Mouse (Mus musculus) liver, embryonic 13.5 days (tissue): ENCODE data around the gene Olfm4. TPM values are rescaled to one million over a fixed set of nuclear protein-coding genes. Genes with fewer than 3 reads are reported as not detected.

Experiments
- ATAC-seq: fragments of 200-750 bp; cut with Nextera tagmentation; 2 replicates; pipeline ENCODE4 v1.8.0; 2017; ENCODE audit warnings: low read depth, mild to moderate bottlenecking, moderate number of reproducible peaks, moderate library complexity
- DNase-seq: peaks from one replicate; pipeline ENCODE4 v3.0.0; 2022
- H3K27ac ChIP-seq: fragments of 300-500 bp; sonication (generic); 2 replicates; pipeline ENCODE4 v1.5.1; 2015; ENCODE audit warnings: moderate library complexity, mild to moderate bottlenecking, inconsistent platforms
- H3K27me3 ChIP-seq: fragments of 300-500 bp; sonication (generic); 2 replicates; pipeline ENCODE4 v1.6.1; 2015; ENCODE audit warnings: mild to moderate bottlenecking, inconsistent platforms
- H3K36me3 ChIP-seq: fragments of 300-500 bp; sonication (generic); 2 replicates; pipeline ENCODE4 v1.6.1; 2015; ENCODE audit warnings: mild to moderate bottlenecking, inconsistent platforms
- H3K4me1 ChIP-seq: fragments of 300-500 bp; sonication (generic); replicated peaks from 2 replicates; pipeline ENCODE4 v1.6.1; 2015; ENCODE audit warnings: inconsistent platforms
- H3K4me2 ChIP-seq: fragments of 300-500 bp; sonication (generic); 2 replicates; pipeline ENCODE4 v1.6.1; 2015; ENCODE audit warnings: inconsistent platforms, mild to moderate bottlenecking, moderate library complexity
- H3K4me3 ChIP-seq: fragments of 300-500 bp; sonication (generic); replicated peaks from 2 replicates; pipeline ENCODE4 v1.5.1; 2015; ENCODE audit warnings: mild to moderate bottlenecking, inconsistent platforms
- H3K9ac ChIP-seq: fragments of 300-500 bp; sonication (generic); 2 replicates; pipeline ENCODE4 v1.6.1; 2015; ENCODE audit warnings: mild to moderate bottlenecking, inconsistent platforms
- H3K9me3 ChIP-seq: fragments of 300-500 bp; sonication (generic); replicated peaks from 2 replicates; pipeline ENCODE4 v1.6.1; 2016; ENCODE audit warnings: inconsistent platforms
- WGBS: fragments of 180-500 bp; shearing (Covaris S2); methylation state at CpG from one replicate; pipeline ENCODE4 v1.1.7; 2015; ENCODE audit not compliant: insufficient replicate concordance; 5-methylcytosine and 5-hydroxymethylcytosine counted together
- polyA plus RNA-seq: library from polyadenylated mRNA; unstranded; fragments of >200 nt; fragmentation: Nextera tagmentation; extraction: Ambion mirVana; gene quantifications from 2 replicates; pipeline ENCODE4 v1.2.1, GENCODE M21; 2015

The Olfm4 gene
- polyA plus RNA-seq, 1 experiment from 2014 or later: 8.1 TPM

DNA sequence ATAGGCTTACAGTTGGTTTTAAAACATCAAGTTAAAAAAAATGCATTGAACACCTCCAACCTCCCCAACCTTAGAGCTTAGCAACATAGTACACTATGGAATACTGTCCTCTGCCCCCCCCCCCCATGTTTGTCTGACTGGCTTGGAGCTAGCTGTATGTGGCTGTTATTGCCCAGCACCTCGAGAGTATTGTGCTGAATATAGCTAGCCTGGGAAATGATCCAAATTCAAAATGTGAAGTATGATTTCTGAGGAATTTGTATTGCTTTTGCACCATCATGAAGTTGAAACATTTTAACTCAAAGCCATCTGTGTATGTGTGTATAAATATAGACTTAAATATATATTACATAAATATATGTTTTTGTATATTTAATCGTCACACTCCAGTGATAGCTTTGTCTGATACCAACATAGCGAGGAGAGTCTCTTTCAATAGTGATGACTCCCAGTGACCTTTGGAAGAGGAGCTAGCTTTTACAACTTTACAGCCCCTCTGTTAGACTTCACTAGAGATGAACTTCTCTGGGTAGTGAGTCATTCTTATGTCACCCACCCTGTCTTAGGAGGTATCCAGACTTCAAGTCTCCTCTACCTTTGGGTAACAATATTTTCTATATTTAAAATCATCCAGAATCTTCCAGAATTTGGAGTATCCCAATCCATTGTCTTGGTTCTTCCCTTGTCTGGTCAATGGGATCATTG is 45.6 kb downstream of the Olfm4 start:
- H3K4me3 ChIP-seq: no peak overlapping the region
- DNase-seq: no peak
- no peaks in the 10 kb centered on the region for H3K36me3 ChIP-seq
- 0 out of 2 replicates have a peak, but pooled peaks cover 2% of the 10 kb centered on the region for H3K9me3 ChIP-seq
- H3K27me3 ChIP-seq: no peaks in the 10 kb centered on the region
- 62% methylated on average over 3 of the region's 3 CpGs for WGBS
- H3K9ac ChIP-seq: no peak overlapping the region
- H3K4me2 ChIP-seq: no peak overlapping the region
- ATAC-seq: no peak
- H3K27ac ChIP-seq: no peak overlapping the region
- H3K4me1 ChIP-seq: no peaks in the 10 kb centered on the region

GRCm38 (mm10) chr14:80039645-80040272 is 55.9 kb downstream of the Olfm4 start:
- no peak for DNase-seq
- H3K9ac ChIP-seq: no peak overlapping the region
- H3K27me3 ChIP-seq: no peaks in the 10 kb centered on the region
- no peak for ATAC-seq
- H3K4me1 ChIP-seq: no peaks in the 10 kb centered on the region
- WGBS: 48% methylated on average over 4 of the region's 4 CpGs
- no peak overlapping the region for H3K4me3 ChIP-seq
- no peaks in the 10 kb centered on the region for H3K36me3 ChIP-seq
- no peak overlapping the region for H3K4me2 ChIP-seq
- no peaks in the 10 kb centered on the region for H3K9me3 ChIP-seq
- H3K27ac ChIP-seq: no peak overlapping the region

DNA sequence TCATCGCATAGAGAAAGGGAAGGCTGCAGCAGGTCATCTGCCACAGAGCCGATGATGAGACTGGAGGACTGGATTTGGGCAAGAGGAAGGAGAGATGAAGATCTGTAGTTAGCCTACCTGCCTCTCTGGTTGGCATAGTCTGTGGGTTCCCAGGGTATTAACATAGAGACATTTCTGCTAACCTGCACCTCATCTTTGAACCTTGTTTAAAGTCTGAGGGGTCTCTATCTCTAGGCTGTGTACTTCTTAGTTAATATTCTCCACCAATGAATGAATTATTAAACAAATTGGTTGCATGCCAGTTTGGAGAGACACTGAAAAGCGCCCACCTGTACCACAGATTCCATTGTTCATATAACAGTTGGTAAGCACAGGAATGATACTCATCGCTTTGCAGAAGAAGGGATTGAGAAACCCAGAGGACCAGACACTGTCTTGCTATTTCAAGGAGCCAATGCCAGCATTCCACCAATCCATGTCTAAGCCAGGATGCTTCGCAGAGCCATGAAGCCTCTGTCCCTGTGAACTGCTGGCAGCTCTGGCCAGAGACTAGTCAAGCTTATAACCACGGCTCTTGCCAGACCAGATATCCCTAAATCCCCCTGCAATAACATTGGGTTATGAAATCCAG is 62.3 kb downstream of the Olfm4 start:
- H3K36me3 ChIP-seq: no peaks in the 10 kb centered on the region
- 70% methylated on average over 6 of the region's 6 CpGs for WGBS
- H3K4me1 ChIP-seq: no peaks in the 10 kb centered on the region
- H3K4me2 ChIP-seq: no peak overlapping the region
- no peak overlapping the region for H3K27ac ChIP-seq
- DNase-seq: no peak
- H3K4me3 ChIP-seq: no peak overlapping the region
- no peaks in the 10 kb centered on the region for H3K27me3 ChIP-seq
- ATAC-seq: no peak
- H3K9ac ChIP-seq: no peak overlapping the region
- H3K9me3 ChIP-seq: no peaks in the 10 kb centered on the region

DNA sequence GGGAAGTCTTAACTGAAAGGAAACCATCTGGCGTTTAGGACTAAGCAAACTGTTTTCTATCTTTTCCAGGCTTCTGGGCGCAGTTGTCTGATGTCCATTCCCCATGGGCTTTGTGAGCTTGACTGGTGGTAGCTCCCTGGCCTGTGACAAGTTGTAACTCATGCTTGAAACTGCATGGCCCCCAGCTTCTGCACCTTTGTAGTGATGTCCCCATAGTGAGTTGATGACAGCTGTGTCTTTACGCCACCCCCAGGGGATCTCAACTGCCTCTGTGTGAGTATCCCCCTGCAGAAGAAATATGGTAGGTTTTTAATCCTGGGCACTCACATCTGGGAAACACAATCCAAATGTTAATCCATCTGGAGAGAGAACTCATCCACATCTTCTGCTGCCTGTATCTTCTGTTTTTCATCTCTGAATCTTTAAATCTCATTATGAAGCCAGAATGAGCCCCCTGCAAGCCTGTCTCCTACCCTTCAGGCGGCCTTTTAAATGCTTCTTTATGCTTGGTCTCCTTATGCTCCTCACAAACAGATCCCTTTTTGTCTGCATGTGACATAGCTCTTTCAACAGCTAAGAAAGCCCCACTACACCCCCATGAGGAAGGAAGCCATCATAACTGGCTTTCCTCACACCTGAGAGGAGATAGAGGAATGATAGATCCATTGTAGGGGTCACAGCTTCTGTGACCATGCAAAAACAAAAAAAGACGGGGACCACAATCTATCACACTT is 63.7 kb downstream of the Olfm4 start:
- Histone ChIP-seq H3K9ac (no peak overlapping the region), H3K36me3 (no peaks in the 10 kb centered on the region), H3K4me2 (no peak overlapping the region), H3K9me3 (no peaks in the 10 kb centered on the region), H3K4me1 (no peaks in the 10 kb centered on the region), H3K27me3 (no peaks in the 10 kb centered on the region), H3K27ac (no peak overlapping the region), H3K4me3 (no peak overlapping the region)
- ATAC-seq: no peak
- WGBS: 52% methylated on average over 5 of the region's 5 CpGs
- DNase-seq: no peak

DNA sequence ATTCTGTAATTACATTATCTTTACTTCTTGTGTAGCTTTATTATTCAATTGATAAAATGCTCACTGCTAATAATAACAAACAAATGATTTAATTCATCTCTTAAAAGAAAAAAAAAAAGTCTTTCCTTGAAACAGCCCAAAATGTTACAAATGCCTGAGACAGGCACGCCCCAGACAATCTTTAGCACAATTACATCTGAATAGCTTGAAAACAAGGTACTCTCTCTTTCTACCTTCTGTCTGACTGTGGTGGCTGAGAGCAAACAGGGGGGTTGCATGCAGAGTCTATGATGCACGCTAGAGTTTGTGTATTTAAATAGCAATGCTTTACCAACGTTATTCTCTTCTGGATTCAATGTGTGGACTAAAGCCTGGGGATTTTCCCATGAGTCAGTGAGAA is 71.8 kb downstream of the Olfm4 start:
- H3K4me2 ChIP-seq: no peak overlapping the region
- WGBS: 49% methylated on average over 3 of the region's 3 CpGs
- no peaks in the 10 kb centered on the region for H3K4me1 ChIP-seq
- no peaks in the 10 kb centered on the region for H3K27me3 ChIP-seq
- no peaks in the 10 kb centered on the region for H3K36me3 ChIP-seq
- 0 out of 2 replicates have a peak, but pooled peaks cover 4% of the 10 kb centered on the region for H3K9me3 ChIP-seq
- no peak overlapping the region for H3K27ac ChIP-seq
- no peak overlapping the region for H3K9ac ChIP-seq
- ATAC-seq (no peak), DNase-seq (no peak)
- H3K4me3 ChIP-seq: no peak overlapping the region

GRCm38 (mm10) chr14:80061686-80062085 is 77.8 kb downstream of the Olfm4 start:
- no peak overlapping the region for H3K4me2 ChIP-seq
- H3K27ac ChIP-seq: no peak overlapping the region
- no peaks in the 10 kb centered on the region for H3K4me1 ChIP-seq
- H3K27me3 ChIP-seq: no peaks in the 10 kb centered on the region
- H3K9me3 ChIP-seq: no peaks in the 10 kb centered on the region
- ATAC-seq: no peak
- WGBS: 66% methylated on average over 3 of the region's 3 CpGs
- H3K9ac ChIP-seq: no peak overlapping the region
- H3K36me3 ChIP-seq: no peaks in the 10 kb centered on the region
- no peak for DNase-seq
- H3K4me3 ChIP-seq: no peak overlapping the region

GRCm38 (mm10) chr14:80062896-80063295 is 79.0 kb downstream of the Olfm4 start:
- 72% methylated on average over 9 of the region's 9 CpGs for WGBS

GRCm38 (mm10) chr14:80070580-80070979 is 86.7 kb downstream of the Olfm4 start:
- DNase-seq (no peak), ATAC-seq (no peak)
- WGBS: 81% methylated on average over 3 of the region's 3 CpGs
- Histone ChIP-seq H3K4me3 (no peak overlapping the region), H3K9me3 (no peaks in the 10 kb centered on the region; the same call in 1 of the 2 replicates), H3K36me3 (no peaks in the 10 kb centered on the region), H3K4me1 (no peaks in the 10 kb centered on the region), H3K27ac (no peak overlapping the region), H3K4me2 (no peak overlapping the region), H3K27me3 (no peaks in the 10 kb centered on the region), H3K9ac (no peak overlapping the region)

More at GRCm38 (mm10) chr14:80062896-80063295, 79.0 kb downstream of the Olfm4 start:
- no peak overlapping the region for H3K9ac ChIP-seq
- H3K4me1 ChIP-seq: no peaks in the 10 kb centered on the region
- H3K4me3 ChIP-seq: no peak overlapping the region
- H3K27me3 ChIP-seq: no peaks in the 10 kb centered on the region
- no peak overlapping the region for H3K4me2 ChIP-seq
- no peaks in the 10 kb centered on the region for H3K36me3 ChIP-seq
- no peak overlapping the region for H3K27ac ChIP-seq
- DNase-seq (no peak), ATAC-seq (no peak)
- H3K9me3 ChIP-seq: no peaks in the 10 kb centered on the region

Other genes starting within 250 kb of the Olfm4 start
- gene Pcdh8, start 212.8 kb upstream of the Olfm4 start, polyA plus RNA-seq: 0.06 and 0.13 TPM in 2 replicates